Mouse (Mus musculus) midbrain, embryonic 11.5 days (tissue): ENCODE data around the gene Stk39. TPM values are rescaled to one million over a fixed set of nuclear protein-coding genes. Genes with fewer than 3 reads are reported as not detected.

Experiments used
- ATAC-seq: fragments of 200-750 bp; cut with Nextera tagmentation; 2 replicates; pipeline ENCODE4 v1.8.0; 2017; ENCODE audit warnings: moderate TSS enrichment, moderate library complexity; ENCODE audit not compliant: low FRiP score
- DNase-seq: peaks from one replicate; pipeline ENCODE4 v3.0.0; 2015; ENCODE audit warnings: low spot score; ENCODE audit errors: missing footprints
- H3K27ac ChIP-seq: fragments of 300-500 bp; sonication (generic); 2 replicates; pipeline ENCODE4 v1.5.1; 2014; ENCODE audit warnings: low read depth, low read length
- H3K27me3 ChIP-seq: fragments of 300-500 bp; sonication (generic); 2 replicates; pipeline ENCODE4 v1.6.1; 2014; ENCODE audit warnings: mild to moderate bottlenecking, low read length, moderate library complexity, mixed read lengths; ENCODE audit not compliant: control insufficient read depth, insufficient read depth
- H3K36me3 ChIP-seq: fragments of 300-500 bp; sonication (generic); 2 replicates; pipeline ENCODE4 v1.6.1; 2014; ENCODE audit warnings: mild to moderate bottlenecking, low read length, moderate library complexity, mixed read lengths; ENCODE audit not compliant: control insufficient read depth, insufficient read depth
- H3K4me1 ChIP-seq: fragments of 300-500 bp; sonication (generic); 2 replicates; pipeline ENCODE4 v1.6.1; 2014; ENCODE audit warnings: low read length; ENCODE audit not compliant: control insufficient read depth, insufficient read depth
- H3K4me2 ChIP-seq: fragments of 300-500 bp; sonication (generic); 2 replicates; pipeline ENCODE4 v1.6.1; 2014; ENCODE audit warnings: mild to moderate bottlenecking, moderate library complexity
- H3K4me3 ChIP-seq: fragments of 300-500 bp; sonication (generic); 2 replicates; pipeline ENCODE4 v1.5.1; 2014; ENCODE audit warnings: low read depth, low read length
- H3K9ac ChIP-seq: fragments of 300-500 bp; sonication (generic); 2 replicates; pipeline ENCODE4 v1.6.1; 2014; ENCODE audit warnings: low read length
- H3K9me3 ChIP-seq: fragments of 300-500 bp; sonication (generic); 2 replicates; pipeline ENCODE4 v1.6.1; 2016; ENCODE audit warnings: low read length; ENCODE audit not compliant: control insufficient read depth
- WGBS: fragments of 180-500 bp; shearing (Covaris S2); extraction: QIAGEN DNeasy Blood & Tissue Kit; methylation state at CpG from one replicate; pipeline ENCODE4 v1.1.7; 2014; 5-methylcytosine and 5-hydroxymethylcytosine counted together
- polyA plus RNA-seq: library from polyadenylated mRNA; unstranded; fragments of >200 nt; fragmentation: Nextera tagmentation; extraction: Ambion mirVana; gene quantifications from 2 replicates; pipeline ENCODE4 v1.2.1, GENCODE M21; 2014

The Stk39 gene
- polyA plus RNA-seq, 1 experiment from 2014 or later: 52.5 TPM

- no peak overlapping the region for H3K4me2 ChIP-seq
- no peak for ATAC-seq
- H3K36me3 ChIP-seq: no peaks in the 10 kb centered on the region; the same call in 1 of the 2 replicates
- H3K4me1 ChIP-seq: peaks cover 19% of the 10 kb centered on the region
- H3K9ac ChIP-seq: no peak overlapping the region
- H3K4me3 ChIP-seq: no peak overlapping the region
- 84% methylated on average over 19 of the region's 19 CpGs for WGBS
- peak; percentile 67 for DNase-seq
- no peaks in the 10 kb centered on the region for H3K9me3 ChIP-seq
- H3K27ac ChIP-seq: no peak overlapping the region
- no peaks in the 10 kb centered on the region for H3K27me3 ChIP-seq
These were observed 6.6 kb downstream of the Stk39 start for GRCm38 (mm10) chr2:68465266-68466123.

GRCm38 (mm10) chr2:68464456-68464855 is 7.6 kb downstream of the Stk39 start:
- WGBS: 94% methylated on average over 4 of the region's 4 CpGs
- Histone ChIP-seq H3K9me3 (no peaks in the 10 kb centered on the region), H3K27me3 (no peaks in the 10 kb centered on the region), H3K4me3 (no peak overlapping the region), H3K36me3 (no peaks in the 10 kb centered on the region; the same call in 1 of the 2 replicates), H3K4me1 (peaks cover 14% of the 10 kb centered on the region), H3K27ac (no peak overlapping the region), H3K4me2 (no peak overlapping the region), H3K9ac (no peak overlapping the region)
- DNase-seq: no peak
- ATAC-seq: no peak

GRCm38 (mm10) chr2:68463801-68464200 is 8.3 kb downstream of the Stk39 start:
- Histone ChIP-seq H3K36me3 (no peaks in the 10 kb centered on the region; the same call in 1 of the 2 replicates), H3K4me3 (no peak overlapping the region), H3K27me3 (no peaks in the 10 kb centered on the region), H3K4me1 (peaks cover 11% of the 10 kb centered on the region), H3K4me2 (no peak overlapping the region), H3K9ac (no peak overlapping the region), H3K27ac (no peak overlapping the region), H3K9me3 (no peaks in the 10 kb centered on the region)
- peak; percentile 21 for DNase-seq
- ATAC-seq: no peak
- 85% methylated on average over 4 of the region's 4 CpGs for WGBS

GRCm38 (mm10) chr2:68458115-68458514 is 14.0 kb downstream of the Stk39 start:
- no peak overlapping the region for H3K9ac ChIP-seq
- no peak for DNase-seq
- no peak overlapping the region for H3K4me3 ChIP-seq
- no peaks in the 10 kb centered on the region for H3K9me3 ChIP-seq
- WGBS: 87% methylated on average over 5 of the region's 5 CpGs
- no peaks in the 10 kb centered on the region for H3K27me3 ChIP-seq
- no peaks in the 10 kb centered on the region; the same call in 1 of the 2 replicates for H3K36me3 ChIP-seq
- H3K4me2 ChIP-seq: no peak overlapping the region
- no peaks in the 10 kb centered on the region for H3K4me1 ChIP-seq
- no peak overlapping the region for H3K27ac ChIP-seq
- ATAC-seq: no peak

GRCm38 (mm10) chr2:68457455-68458032 is 14.5 kb downstream of the Stk39 start:
- no peaks in the 10 kb centered on the region for H3K27me3 ChIP-seq
- H3K9me3 ChIP-seq: no peaks in the 10 kb centered on the region
- no peak for ATAC-seq
- WGBS: 91% methylated on average over 6 of the region's 6 CpGs
- DNase-seq: no peak
- no peak overlapping the region for H3K9ac ChIP-seq
- no peaks in the 10 kb centered on the region; the same call in 1 of the 2 replicates for H3K36me3 ChIP-seq
- H3K4me2 ChIP-seq: no peak overlapping the region
- H3K27ac ChIP-seq: no peak overlapping the region
- H3K4me1 ChIP-seq: no peaks in the 10 kb centered on the region
- no peak overlapping the region for H3K4me3 ChIP-seq

- Histone ChIP-seq H3K27ac (no peak overlapping the region), H3K27me3 (no peaks in the 10 kb centered on the region), H3K4me1 (no peaks in the 10 kb centered on the region), H3K9me3 (no peaks in the 10 kb centered on the region), H3K9ac (no peak overlapping the region), H3K4me3 (no peak overlapping the region), H3K4me2 (no peak overlapping the region), H3K36me3 (no peaks in the 10 kb centered on the region; the same call in 1 of the 2 replicates)
- ATAC-seq (no peak), DNase-seq (no peak)
- WGBS: 86% methylated on average over 6 of the region's 6 CpGs
These were observed 15.2 kb downstream of the Stk39 start for GRCm38 (mm10) chr2:68456899-68457298.

GRCm38 (mm10) chr2:68452379-68452778 is 19.7 kb downstream of the Stk39 start:
- H3K36me3 ChIP-seq: no peaks in the 10 kb centered on the region
- H3K9me3 ChIP-seq: no peaks in the 10 kb centered on the region
- H3K4me3 ChIP-seq: no peak overlapping the region
- DNase-seq (no peak), ATAC-seq (no peak)
- no peak overlapping the region for H3K27ac ChIP-seq
- H3K4me2 ChIP-seq: no peak overlapping the region
- H3K4me1 ChIP-seq: no peaks in the 10 kb centered on the region
- H3K9ac ChIP-seq: no peak overlapping the region
- 86% methylated on average over 4 of the region's 4 CpGs for WGBS
- no peaks in the 10 kb centered on the region for H3K27me3 ChIP-seq

GRCm38 (mm10) chr2:68448035-68448434 is 24.0 kb downstream of the Stk39 start:
- whole genome bisulfite sequencing: 94% methylated on average over 10 of the region's 10 CpGs
- H3K36me3 ChIP-seq: no peaks in the 10 kb centered on the region
- H3K9me3 ChIP-seq: no peaks in the 10 kb centered on the region
- H3K4me3 ChIP-seq: no peak overlapping the region
- no peak overlapping the region for H3K9ac ChIP-seq
- DNase-seq: no peak
- H3K27me3 ChIP-seq: no peaks in the 10 kb centered on the region
- no peaks in the 10 kb centered on the region; the same call in none of the 2 replicates for H3K4me1 ChIP-seq
- ATAC-seq: no peak
- H3K4me2 ChIP-seq: no peak overlapping the region
- no peak overlapping the region for H3K27ac ChIP-seq

- no peaks in the 10 kb centered on the region for H3K36me3 ChIP-seq
- no peak overlapping the region for H3K4me2 ChIP-seq
- H3K4me1 ChIP-seq: peaks cover 6% of the 10 kb centered on the region
- H3K27me3 ChIP-seq: no peaks in the 10 kb centered on the region
- H3K9ac ChIP-seq: no peak overlapping the region
- H3K9me3 ChIP-seq: no peaks in the 10 kb centered on the region
- H3K27ac ChIP-seq: no peak overlapping the region
- no peak overlapping the region for H3K4me3 ChIP-seq
- WGBS: 79% methylated on average over 6 of the region's 6 CpGs
- no peak for ATAC-seq
- DNase-seq: no peak
These were observed 28.9 kb downstream of the Stk39 start for GRCm38 (mm10) chr2:68443141-68443540.
